Mouse (Mus musculus): ENCODE results near the gene Map9. TPM values are rescaled to one million over a fixed set of nuclear protein-coding genes. Genes with fewer than 3 reads are reported as not detected.
"Not testable (repeated sequence)": the region's sequence is repeated elsewhere in the genome, so short reads cannot be mapped to it uniquely, and the experiment has no call there.

Gene Map9
- total RNA-seq (2021): 10 to 100 TPM; 74.1 to 80.9 TPM

DNA sequence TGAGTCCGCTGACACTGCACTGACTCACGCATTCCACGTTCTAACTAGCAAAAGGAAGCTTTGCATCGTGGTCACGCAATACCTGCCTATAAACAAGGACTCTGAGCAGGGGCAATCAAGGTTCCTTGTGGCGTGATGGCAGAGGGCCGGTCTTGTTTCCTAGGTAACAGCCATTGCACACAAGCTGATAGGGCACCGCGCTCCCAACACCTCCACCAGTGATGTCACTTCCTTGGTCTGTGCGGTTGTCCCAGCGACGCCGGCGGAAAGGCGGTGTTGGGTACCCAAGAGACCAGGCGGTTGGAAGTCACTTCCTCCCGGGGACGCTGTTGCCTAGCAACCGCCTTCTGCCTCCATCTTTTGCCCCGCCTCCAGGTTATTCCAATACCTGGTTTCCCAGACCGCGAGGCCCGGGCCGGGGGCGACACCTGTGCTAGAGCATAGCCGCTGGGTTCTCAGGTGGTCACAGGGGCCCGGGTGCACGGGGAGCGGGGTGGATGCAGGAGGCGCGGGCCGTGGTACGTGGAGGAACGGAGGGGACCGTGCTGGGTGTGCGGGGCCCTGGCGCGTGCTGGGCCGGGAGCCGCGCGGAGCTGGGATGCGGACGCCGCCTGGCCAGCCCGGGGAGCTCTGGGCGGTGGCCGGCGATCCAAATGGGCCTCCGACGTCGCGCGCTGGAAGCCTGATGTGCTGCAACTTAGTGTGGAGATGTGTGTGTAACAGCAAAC, at the start of gene Map9:
Gene Map9 (plus strand): TSS at position 248 of the 728 bp plus-strand sequence.
- peak; percentile 97 to 99 for DNase-seq

DNA sequence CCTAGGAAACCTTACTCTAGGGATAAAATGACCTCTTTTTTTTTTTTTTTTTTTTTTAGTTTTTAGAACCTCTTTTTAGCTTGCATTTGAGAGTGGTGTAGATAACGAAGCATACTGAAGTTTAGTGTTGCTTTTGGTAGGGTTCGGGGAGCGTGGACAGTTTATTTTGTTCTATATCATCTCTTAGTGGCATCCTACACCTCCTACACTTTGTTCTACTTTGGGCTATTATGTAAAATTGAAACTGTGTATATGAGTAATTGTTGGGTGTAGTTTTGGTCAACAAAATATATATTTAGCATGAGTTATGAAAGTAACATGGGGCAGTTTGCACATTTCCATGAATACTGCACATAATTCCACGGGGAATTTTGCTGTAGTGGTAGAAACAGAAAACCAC, 42.1 kb upstream of the Map9 start:
- DNase-seq: no peak

DNA sequence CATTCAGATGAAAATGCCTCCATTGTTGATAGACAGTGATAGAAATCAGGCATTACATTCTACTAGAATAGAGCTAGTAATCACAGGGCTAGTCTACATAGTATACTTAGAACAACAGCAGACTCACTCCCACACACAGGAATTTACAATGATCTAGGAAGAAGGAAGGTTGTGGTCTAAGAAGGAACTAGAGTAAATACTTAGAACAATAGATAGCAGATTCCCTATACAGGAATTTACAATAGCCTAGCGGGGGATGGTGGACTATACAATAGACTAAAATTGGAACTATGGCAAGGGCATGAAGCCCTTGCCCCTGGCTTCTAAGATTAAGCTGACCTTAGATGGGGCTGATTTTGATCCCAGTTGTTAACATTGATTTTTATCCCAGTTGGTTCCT, 31.1 kb upstream of the Map9 start:
- not testable (repeated sequence) for DNase-seq

DNA sequence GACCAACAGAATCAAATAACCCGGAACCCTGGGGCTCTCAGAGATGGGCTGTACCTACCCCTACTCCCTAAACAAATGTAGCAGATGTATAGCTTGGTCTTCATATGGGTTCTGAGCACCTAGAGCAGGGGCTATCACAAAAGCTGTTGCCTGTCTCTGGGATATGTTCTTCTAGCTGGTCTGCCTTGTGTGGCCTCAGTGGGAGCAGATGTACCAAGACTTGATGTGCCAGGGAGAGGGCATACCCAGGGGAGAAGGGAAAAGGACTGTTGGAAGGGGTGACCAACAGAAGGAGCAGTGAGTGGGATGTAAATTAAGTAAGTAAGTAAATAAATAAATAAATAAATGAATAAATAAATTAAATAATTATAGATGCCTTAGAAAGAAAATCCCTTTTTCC, 25.8 kb upstream of the Map9 start:
- no peak for DNase-seq

DNA sequence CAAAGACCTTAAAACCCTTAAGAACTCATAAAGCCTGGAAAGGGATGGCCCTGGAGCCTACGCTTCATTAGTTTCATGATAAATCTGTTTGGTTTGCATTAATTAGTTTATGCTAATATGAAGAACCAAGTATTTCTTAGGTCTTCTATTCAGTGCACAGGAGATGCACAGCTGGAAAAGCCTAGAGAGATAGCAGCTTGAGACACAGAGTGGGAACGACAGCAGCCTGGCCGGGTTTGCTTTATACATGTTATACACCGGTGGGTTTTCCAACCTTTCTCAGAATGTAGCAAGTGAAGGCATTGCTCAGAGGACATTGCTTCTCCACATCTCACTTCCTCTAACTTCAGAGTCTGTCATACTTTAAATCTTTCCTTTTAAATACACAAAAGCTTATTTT, 25.3 kb upstream of the Map9 start:
- DNase-seq: no peak

DNA sequence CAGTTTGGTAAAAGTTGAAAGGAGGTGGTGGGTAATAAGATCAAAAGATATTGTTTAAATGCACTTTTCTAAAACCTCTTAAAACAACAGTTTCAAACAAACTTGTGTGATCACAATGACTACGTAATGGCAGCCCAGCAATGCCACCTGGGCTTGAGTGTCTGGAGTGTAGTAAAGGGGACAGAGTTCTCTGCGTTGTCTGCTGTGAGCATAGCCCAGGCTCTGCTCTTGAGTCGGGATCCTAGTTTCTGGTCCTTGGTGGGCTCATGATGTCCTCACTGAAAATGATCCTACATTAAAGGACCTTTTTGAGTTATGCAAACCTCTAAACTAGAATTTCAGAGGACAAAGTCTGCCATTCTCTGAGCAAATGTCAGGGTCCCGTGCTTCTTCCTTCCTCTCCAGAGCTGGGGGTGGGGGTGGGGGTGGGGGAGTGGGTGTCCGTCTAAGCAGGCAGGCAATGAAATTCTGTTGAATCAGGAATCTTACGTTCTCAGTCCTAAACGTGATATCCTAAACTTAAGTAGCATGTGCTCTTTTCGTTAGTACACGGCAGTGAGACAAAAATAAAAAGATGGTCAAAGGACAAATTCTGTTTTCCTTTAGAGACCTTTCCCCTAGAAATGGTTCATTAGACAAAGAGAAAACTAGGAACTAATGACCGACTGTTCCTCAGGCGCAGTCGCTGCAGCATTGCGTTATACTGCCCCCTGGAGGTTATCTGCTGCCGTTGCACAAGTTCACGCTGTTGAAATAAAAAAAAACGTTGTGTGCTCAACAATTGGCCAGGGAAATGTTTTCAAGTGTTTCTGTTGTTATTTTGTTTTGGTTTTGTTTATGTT, 24.5 kb upstream of the Map9 start:
- DNase-seq: peak; percentile 39 to 57

DNA sequence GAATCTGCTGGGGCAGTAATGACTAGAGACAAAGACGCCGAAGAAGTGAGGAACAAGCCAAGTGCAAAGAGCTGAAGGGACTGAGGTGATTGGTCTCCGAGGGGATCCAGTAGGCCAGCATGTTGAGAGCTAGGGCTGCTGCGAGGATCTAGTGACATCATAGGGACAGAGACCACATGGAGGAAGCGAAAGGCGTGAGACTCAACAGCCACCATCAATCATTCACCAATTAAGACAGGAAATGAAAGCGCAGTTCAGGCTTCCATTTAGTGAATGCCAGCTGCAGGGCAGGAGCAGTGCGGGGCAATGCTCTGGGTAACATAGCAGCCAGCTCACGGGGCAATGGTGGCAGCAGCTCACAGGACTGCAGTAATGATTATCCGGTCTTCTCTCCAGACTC, 17.7 kb upstream of the Map9 start:
- no peak for DNase-seq

DNA sequence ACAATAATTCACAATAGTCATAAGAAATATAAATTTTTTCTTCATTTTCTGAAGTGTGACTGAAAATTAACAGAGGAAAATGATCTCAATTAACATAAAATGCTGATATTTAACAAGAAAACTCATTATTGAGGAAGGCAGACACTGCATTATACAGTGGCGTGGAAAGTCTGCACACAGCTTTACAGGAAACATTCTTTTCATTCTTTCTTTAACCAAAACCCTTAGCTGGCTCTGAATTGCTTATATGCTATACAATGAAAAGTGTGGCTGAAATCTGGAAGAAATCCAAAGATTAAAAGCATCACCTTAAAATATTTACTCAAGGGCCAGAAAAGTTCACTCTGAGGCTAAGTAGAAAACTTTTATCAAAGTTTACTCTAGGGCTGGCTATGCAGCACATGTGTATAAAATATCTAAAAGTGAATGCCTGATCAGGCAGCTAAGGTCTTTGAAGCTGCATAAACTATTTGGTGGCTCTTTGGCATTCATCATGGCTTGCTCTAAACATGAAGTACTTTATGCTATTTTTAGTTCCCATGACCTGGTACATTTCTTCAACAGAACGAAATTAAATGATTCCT, 9.5 kb upstream of the Map9 start:
- no peak for DNase-seq

DNA sequence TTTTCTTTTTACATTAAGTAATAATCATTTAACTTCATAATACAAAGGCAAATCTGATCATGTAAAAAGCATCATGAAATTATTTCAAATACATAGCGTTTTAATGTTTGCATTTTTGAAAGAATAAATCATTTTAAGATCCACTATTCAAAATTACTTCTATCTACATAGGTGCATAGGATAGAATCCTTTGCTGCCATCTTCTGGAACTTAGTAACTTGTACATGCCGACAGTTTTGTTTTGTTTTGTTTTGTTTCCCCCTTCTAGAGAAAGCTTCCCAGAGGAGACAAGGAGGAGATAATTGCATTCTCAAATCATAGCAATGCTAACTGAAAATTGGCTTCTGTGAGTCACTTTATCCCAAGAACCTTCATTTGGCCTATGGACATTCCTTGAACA, 7.5 kb upstream of the Map9 start:
- no peak for DNase-seq

DNA sequence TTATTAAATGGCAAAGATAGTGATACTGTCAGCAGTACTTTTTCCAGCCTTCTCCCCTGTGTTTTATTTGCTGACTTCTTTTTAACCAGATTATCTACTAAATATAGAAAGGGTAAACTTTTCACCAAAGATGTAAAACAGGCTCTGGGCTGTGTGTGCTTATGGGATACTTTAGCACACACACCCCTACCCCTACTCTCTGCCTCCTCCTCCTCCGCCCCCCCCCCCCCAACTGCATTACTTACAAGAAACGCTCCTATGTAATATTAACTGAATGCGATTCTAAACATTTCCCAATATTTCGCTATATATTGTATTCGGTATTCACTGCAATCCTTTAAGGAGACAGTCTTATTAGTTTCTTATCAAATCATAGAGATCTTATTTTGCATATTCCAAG, 504 bp upstream of the Map9 start:
- no peak for DNase-seq

DNA sequence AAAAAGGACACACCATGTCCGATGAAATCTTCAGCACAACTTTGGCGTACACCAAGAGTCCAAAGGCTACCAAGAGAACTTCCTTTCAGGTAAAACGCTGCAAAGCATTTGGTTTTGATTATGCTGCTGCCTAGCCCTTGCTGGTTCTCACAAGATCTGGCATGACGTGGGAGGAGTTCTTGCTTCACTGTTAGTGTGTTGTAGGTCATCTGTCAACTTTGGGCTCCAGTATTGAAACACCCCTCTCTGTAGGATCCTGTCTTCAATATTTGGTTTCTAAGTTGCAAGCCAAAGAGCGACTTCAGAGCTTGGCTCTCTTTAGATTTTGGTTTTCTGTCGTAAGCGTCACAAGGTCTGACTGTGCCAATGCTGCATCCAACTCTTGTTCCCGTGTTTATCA, 1.2 kb downstream of the Map9 start:
- DNase-seq: no peak

DNA sequence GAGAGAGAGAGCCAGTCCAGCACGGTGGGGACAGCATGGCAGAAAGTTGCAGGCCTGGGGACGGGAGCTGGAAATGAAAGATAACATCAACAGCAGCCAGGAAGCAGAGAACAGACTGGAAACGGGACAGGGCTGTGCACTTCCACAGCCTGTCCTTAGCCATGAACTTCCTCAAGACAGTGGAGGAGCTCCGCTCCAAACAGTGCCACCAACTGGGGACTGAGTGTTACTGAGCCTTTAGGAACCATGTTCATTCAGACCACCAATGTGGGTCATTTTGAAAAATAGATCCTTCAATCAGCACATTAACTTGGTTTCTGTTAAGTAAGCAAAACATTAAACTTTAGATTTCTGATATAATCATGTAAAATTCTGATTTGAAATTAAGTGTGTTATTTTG, 4.6 kb downstream of the Map9 start:
- no peak for DNase-seq

DNA sequence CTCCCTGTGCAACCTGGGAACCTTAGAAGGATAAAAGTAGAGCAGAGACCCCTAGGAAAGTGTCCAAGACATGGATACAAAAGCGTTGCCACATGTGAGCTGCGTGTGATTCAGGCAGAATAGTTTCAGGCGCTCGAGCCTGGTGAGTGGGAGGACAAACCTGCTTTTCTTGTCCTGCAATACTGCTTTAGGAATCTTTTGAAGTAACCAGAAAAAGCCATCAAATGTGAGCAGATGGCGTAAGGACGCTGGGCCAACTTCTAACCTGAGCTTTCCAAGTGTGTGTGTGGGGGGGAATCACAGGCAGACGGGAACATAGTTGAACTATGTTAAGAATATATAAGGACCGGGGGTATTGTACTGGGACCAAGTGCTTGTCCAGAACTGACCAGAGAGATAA, 6.7 kb downstream of the Map9 start:
- DNase-seq: no peak

DNA sequence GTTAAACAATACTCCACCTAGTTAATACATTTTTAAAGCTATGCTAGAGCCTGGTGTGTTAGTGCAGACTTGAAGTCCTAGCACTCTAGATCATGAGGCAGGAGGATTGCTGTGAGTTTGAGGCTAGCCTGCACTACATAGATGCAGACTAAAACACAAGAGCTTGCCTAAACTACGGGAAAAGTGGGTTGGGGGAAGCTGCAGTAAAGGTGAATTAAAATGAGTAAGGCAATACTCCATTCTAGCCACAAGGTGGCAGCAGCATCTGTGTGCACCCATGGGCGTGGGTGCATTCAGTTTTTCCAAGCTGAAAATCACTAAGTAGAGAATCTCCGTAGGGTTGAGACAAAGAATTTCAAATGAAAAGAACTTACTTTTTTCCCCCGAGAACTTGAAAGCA, 7.1 kb downstream of the Map9 start:
- no peak for DNase-seq

DNA sequence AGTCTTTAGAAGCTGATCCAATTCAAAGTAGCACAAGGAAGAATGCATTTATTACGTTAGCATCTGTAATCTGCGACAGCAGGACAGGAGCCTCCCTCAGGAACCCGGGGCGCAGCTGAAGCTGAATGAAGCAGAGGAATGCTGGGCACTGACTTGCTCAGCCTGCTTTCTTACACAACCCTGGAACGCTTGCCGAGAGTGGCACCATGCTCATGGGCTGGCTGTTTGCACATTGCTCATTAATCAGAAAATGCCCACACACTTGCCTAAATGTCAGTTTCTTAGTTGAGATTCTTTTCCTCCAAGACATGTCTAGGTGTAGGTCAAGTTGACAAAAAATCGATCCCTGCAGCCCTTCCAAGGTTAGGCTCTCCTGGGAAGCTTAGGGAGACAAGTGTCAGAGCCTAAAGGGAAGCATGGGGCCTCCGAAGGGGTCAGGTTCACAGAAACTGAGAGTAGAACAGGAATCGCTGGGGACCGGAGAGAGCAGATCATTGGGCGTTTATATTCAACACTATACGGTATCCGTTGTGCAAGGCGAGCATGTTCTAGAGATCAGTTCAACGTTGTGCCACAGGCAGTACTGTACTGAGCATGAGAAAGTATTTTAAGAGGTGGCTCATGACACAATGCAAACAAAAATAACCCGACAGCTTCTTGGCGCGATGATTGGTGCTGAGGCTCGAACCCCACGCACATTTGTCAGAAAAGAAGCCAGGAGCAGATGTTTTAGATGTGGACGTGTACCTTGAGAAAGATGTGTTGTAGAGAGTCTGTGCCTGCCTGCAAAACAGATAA, 11.4 kb downstream of the Map9 start:
- DNase-seq: no peak

DNA sequence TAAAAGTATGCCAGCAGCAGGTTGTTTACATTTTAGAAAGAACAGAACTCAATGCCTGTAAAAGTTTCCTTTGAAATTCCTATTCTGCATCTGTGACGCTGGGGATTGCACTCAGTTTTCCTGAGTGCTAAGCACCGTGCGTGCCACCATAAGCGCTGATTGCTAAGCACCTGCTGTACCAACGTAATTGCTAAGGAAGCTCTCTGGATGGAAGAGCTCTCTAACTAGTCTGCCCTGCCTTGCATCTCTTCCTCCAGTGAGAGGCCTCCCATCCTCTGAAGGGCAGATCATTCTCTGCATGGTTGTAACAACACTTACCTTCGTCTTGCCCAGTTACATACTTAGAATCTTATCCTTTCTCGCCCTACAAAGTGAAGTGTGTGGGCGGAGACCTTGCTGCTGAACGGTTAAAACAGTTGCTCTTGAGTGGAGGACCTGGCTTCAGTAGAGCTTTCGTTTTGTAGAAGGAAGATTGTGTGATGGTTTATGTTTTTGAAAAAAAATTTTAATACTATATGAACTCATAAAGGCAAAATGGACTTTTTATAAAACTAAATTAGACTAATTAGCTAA, 12.7 kb downstream of the Map9 start:
- DNase-seq: no peak

DNA sequence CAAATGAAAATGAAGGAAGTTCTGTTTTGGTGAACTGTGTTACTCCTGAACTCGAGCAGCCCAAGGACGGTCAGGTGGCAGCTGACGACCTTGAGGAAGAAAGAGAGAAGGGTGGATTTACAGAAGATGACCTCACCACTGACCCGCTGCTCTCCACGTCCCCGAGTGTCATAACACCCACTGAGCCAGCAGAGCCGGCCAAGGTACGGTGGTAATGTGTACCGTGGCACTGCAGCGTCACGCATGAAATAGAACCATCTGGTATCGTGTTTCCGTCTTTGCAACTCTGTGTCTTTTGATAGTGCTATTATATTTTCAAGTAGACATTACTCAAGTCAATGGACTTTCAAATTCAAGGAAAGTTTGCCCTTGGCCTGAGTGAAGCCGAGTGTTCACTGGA, 19.1 kb downstream of the Map9 start:
- no peak for DNase-seq

DNA sequence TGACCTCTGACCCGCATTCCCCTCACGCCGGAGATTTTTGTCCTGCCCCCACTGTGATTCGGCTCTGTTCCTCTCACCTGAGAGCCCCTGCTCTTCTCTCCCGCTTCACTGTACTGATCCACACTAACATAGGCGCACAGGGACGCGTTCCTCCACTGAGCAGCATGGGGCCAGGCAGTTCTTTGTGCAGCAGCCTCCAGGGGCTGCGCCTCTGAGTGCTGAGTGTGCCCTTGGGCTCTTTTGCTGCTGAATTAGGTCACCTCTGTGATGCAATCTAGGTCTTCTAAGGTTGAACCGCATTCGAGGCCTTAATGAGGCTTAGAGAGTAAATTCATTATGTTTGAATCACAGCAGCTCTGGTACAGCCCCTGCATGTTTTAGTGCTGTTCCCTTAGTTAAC, 24.5 kb downstream of the Map9 start:
- DNase-seq: no peak

DNA sequence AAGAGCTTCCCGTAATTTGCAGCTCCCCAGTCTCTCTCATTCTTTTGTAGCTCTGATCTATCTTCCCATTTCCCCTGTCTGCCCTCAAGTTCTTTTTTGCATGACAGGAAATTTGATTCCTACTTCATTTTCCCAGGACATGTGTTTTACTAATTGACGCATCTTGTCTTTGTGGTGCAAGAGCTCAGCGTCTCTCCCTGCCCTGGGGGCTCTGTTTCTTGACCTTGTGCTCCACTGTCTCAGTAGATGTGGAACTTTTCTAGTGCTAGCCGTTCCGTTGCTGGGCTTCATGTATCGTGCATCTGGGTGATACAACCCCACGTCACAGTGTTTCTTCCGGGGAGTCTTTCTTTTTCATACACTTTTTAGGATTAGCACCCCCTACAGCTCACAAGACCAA, 27.2 kb downstream of the Map9 start:
- DNase-seq: no peak

DNA sequence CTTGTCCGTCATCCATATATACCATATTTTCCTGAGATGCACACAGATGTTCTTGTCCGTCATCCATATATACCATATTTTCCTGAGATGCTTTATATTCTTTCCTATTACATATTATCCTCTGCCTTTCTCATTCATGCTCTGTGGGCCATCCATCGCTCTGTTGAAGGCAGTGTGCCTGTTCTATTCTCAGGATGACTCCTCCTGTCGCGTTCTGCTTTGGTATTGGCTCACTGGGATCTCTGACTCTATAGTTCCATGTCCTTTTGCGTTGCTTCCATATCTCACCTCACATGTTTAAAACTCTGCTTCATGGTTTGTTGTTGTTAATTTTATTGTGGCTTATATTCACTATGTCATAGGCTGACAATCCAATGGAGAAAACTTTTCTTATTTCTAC, 48.0 kb downstream of the Map9 start:
- no peak for DNase-seq

DNA sequence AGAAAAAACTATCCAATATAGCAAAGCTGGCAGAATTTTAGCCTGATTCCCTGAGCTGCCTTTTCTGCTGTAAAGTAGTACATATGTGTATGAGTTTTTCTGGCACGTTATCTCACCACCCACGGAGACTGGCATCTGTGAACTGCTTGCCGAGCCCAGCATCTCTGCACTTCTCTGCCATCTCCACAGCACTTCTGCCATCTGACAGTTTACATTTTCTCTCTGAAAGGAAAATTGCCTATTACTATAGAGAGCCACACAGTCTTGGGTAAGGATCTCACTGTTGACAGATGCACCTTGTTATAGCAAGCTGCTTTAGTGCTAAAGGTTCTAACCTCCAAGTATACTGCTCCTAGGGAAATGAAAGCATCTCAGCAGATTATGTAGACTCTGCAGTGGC, 48.5 kb downstream of the Map9 start:
- peak; percentile 69 to 76 for DNase-seq

DNA sequence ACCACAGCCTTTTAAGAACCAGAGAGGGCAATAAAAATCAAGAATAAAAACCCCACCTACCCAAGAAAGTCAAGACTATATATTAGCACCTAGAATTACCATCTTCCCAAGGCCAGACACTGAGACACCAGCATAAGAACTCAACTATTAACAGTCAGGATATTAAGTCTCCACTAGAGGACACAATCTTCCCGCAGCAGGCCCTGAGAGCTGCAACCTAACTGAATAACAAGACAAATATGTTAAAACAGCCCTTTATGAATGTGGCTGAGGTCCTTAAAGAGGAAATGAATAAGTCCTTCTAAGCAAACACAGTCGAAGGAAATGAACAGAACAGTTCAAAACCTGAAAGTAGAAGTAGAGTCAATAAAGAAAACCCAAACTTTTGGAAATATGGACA, 49.6 kb downstream of the Map9 start:
- DNase-seq: no peak

DNA sequence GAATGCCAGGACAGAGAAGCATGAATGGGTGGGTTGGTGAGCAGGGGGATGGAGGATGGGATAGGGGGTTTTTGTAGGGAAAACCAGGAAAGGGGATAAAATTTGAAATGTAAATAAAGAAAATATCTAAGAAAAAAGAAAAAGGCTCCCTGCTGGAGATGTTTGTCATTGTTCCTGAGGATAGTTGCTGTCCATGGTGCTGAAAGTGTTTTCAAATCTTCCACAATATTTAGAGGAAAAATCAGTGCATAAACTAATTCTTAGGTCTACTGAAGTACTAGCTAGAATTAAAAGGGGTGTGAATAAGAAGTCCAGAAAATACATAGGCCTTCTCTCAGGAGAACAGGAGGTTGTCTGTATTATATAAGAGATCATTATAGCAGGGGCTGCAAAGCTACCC, 54.6 kb downstream of the Map9 start:
- no peak for DNase-seq

Measured in layer of hippocampus, postnatal 36 days (tissue).